Mouse (Mus musculus) CH12.LX (cell line): Measurements from ENCODE around the gene Nlgn1.

Experiments
- CHD1 ChIP-seq: IDR thresholded peaks from 2 replicates; pipeline ENCODE4 v1.6.1; 2012; ENCODE audit warnings: low read depth, low read length, improper control_type of control experiment, inconsistent platforms
- CTCF ChIP-seq, 2 experiments: IDR thresholded peaks in 1 of 2; conservative IDR thresholded peaks in 1 of 2; 2 replicates each; pipeline ENCODE4 v1.5.1; 2011 to 2012; ENCODE audit warnings: low read depth in 2 of 2, low read length in 2 of 2, improper control_type of control experiment in 1 of 2, inconsistent platforms in 1 of 2, mild to moderate bottlenecking in 1 of 2, moderate library complexity in 1 of 2
- EP300 ChIP-seq: IDR thresholded peaks from 2 replicates; pipeline ENCODE4 v1.6.1; 2011; ENCODE audit warnings: low read length, improper control_type of control experiment
- ETS1 ChIP-seq: conservative IDR thresholded peaks from 2 replicates; pipeline ENCODE4 v1.6.1; 2012; ENCODE audit warnings: low read depth, mild to moderate bottlenecking, inconsistent platforms, low read length, improper control_type of control experiment, moderate library complexity
- HCFC1 ChIP-seq: IDR thresholded peaks from 2 replicates; pipeline ENCODE4 v1.6.1; 2012; ENCODE audit warnings: low read depth, mild to moderate bottlenecking, inconsistent platforms, low read length, improper control_type of control experiment
- MAZ ChIP-seq: IDR thresholded peaks from 2 replicates; pipeline ENCODE4 v1.6.1; 2012; ENCODE audit warnings: low read depth, mild to moderate bottlenecking, inconsistent platforms, low read length, improper control_type of control experiment, moderate library complexity
- POLR2A ChIP-seq: IDR thresholded peaks from 2 replicates; pipeline ENCODE4 v1.6.1; 2011; ENCODE audit warnings: low read depth, mild to moderate bottlenecking, improper control_type of control experiment, low read length
- TCF12 ChIP-seq: IDR thresholded peaks from 2 replicates; pipeline ENCODE4 v1.6.1; 2014; ENCODE audit warnings: low read depth, mild to moderate bottlenecking, inconsistent platforms, low read length, improper control_type of control experiment
- UBTF ChIP-seq: IDR thresholded peaks from 2 replicates; pipeline ENCODE4 v1.6.1; 2012; ENCODE audit warnings: low read depth, mild to moderate bottlenecking, inconsistent platforms, low read length, improper control_type of control experiment, moderate library complexity
- USF1 ChIP-seq: IDR thresholded peaks from 2 replicates; pipeline ENCODE4 v1.6.1; 2014; ENCODE audit warnings: low read depth, mild to moderate bottlenecking, inconsistent platforms, low read length, improper control_type of control experiment
- ZNF384 ChIP-seq: IDR thresholded peaks from 2 replicates; pipeline ENCODE4 v1.6.1; 2012; ENCODE audit warnings: low read depth, low read length, improper control_type of control experiment, inconsistent platforms

- TF ChIP-seq CTCF (conservative IDR thresholded peaks at IDR 0.05 in 1 of 2, IDR thresholded peaks at IDR 0.05 in 1 of 2; ENCODE audit: low read depth in 2 of 2, low read length in 2 of 2) (no peak), CHD1 (no peak), POLR2A (no peak), ZNF384 (no peak), ETS1 (no peak), UBTF (no peak), TCF12 (no peak), EP300 (no peak), USF1 (no peak), MAZ (no peak), HCFC1 (no peak)
Measured at GRCm38 (mm10) chr3:25697231-25697630, 635.0 kb downstream of the Nlgn1 start.
